Mouse (Mus musculus): ENCODE results near the gene Gpr4. TPM values are rescaled to one million over a fixed set of nuclear protein-coding genes. Genes with fewer than 3 reads are reported as not detected.

The Gpr4 gene
- total RNA-seq, 2 experiments from 2014 or later: 5.5 to 7.1 TPM

GRCm38 (mm10) chr7:19194676-19195075 is 17.7 kb upstream of the Gpr4 start:
- no peak for DNase-seq

- peak in 1 of 2 experiments; percentile 71 for DNase-seq
Observed at GRCm38 (mm10) chr7:19196676-19197075, 15.7 kb upstream of the Gpr4 start.

GRCm38 (mm10) chr7:19197985-19198384 is 14.4 kb upstream of the Gpr4 start:
- peak in 1 of 2 experiments; percentile 36 for DNase-seq

- no peak for DNase-seq
Observed at GRCm38 (mm10) chr7:19201660-19202059, 10.7 kb upstream of the Gpr4 start.

- DNase-seq: no peak
Observed at GRCm38 (mm10) chr7:19202065-19202850, 10.1 kb upstream of the Gpr4 start.

GRCm38 (mm10) chr7:19208201-19208910 is 4.0 kb upstream of the Gpr4 start:
- DNase-seq: no peak

GRCm38 (mm10) chr7:19208944-19209472 is 3.3 kb upstream of the Gpr4 start:
- DNase-seq: peak in 1 of 2 experiments; percentile 81

- DNase-seq: no peak
Observed at GRCm38 (mm10) chr7:19209494-19209893, 2.8 kb upstream of the Gpr4 start.

- DNase-seq: no peak
Observed at GRCm38 (mm10) chr7:19210010-19210409, 2.3 kb upstream of the Gpr4 start.

- peak in 1 of 2 experiments; percentile 63 for DNase-seq
Observed at GRCm38 (mm10) chr7:19211041-19211675, 1.2 kb upstream of the Gpr4 start.

- DNase-seq: peak in 1 of 2 experiments; percentile 48
Observed at GRCm38 (mm10) chr7:19213385-19213784, 1.0 kb downstream of the Gpr4 start.

- no peak for DNase-seq
Observed at GRCm38 (mm10) chr7:19214369-19214768, 2.0 kb downstream of the Gpr4 start.

GRCm38 (mm10) chr7:19214940-19215339 is 2.6 kb downstream of the Gpr4 start:
- no peak for DNase-seq

- no peak for DNase-seq
Observed at GRCm38 (mm10) chr7:19217492-19217891, 5.2 kb downstream of the Gpr4 start.

GRCm38 (mm10) chr7:19217944-19218343 is 5.6 kb downstream of the Gpr4 start:
- no peak for DNase-seq

- DNase-seq: no peak
Observed at GRCm38 (mm10) chr7:19220061-19220460, 7.7 kb downstream of the Gpr4 start.

- DNase-seq: no peak
Observed at GRCm38 (mm10) chr7:19222189-19222588, 9.9 kb downstream of the Gpr4 start.

- DNase-seq: no peak
Observed at GRCm38 (mm10) chr7:19222875-19223274, 10.5 kb downstream of the Gpr4 start.

- peak in 1 of 2 experiments; percentile 70 for DNase-seq
Observed at GRCm38 (mm10) chr7:19224933-19225332, 12.6 kb downstream of the Gpr4 start.

- DNase-seq: peak; percentile 50 to 55
Observed at GRCm38 (mm10) chr7:19226817-19227797, 14.8 kb downstream of the Gpr4 start.
